Mouse (Mus musculus): Measurements from ENCODE around the gene Apaf1.

Apaf1 gene

GRCm38 (mm10) chr10:91081959-91082507 is 537 bp downstream of the Apaf1 start:
- no peak for DNase-seq (ENCODE audit: low read depth, low spot score)

DNA sequence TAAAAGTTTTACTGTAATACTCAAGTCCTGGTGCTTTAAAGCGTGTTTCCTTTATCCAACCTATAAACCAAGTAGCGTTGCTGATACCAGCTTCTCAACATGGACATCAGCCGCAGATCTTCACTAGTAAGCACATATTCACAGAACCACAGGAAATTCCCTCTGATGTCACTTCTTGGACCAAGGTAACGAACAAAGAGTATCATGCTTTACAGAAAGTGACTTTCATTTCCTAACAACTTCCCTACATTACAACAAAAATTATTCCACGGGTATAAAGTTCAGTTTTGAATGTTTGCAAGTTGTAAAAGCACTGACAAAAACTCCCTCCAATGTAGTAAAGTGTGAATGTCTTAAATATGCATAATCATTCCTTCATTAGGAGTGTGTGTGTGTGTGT is 2.0 kb downstream of the Apaf1 start:
- DNase-seq (ENCODE audit: low read depth, low spot score), result peak; percentile 37

DNA sequence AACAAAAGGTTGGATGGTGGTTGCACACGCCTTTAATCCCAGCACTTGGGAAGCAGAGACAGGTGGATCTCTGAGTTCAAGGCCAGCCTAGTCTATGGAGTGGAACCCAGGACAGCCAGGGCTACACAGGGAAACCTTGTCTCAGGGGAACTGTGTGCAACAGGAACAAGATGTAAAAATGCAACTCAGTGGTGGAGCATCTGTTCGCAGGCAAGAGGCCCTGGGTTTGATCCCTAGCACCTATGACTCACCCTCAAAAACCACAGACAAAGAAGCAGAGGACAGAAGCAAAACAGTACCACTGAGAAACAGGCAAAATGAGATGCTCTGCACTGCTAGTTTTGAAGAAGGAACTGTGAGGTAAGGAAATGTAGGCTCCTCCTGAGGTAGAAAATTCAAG is 5.9 kb downstream of the Apaf1 start:
- peak; percentile 14 for DNase-seq (ENCODE audit: low read depth, low spot score)

DNA sequence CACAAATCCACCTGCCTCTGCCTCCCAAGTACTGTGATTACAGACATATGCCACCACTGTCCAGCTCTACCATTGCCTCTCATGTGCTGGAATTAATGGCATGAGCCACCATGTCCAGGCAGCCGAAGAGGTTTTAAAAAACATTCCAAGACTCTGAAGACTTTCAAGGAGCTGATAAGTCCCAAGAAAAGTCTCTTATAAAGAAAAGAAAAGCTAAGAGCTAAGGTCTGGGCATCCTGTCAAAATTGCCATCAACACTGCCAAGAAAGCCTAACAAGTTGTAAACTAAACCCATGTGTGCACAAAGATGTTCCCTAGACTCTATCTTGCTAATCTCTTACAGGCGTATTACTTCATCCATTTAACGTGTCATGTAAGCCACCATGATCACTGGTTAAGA is 9.2 kb downstream of the Apaf1 start:
- DNase-seq (ENCODE audit: low read depth, low spot score), result no peak

- DNase-seq (ENCODE audit: low read depth, low spot score), result peak; percentile 57
These were observed 10.8 kb downstream of the Apaf1 start for GRCm38 (mm10) chr10:91071768-91072167.

GRCm38 (mm10) chr10:91062355-91062754 is 20.2 kb downstream of the Apaf1 start:
- DNase-seq (ENCODE audit: low read depth, low spot score), result no peak

- DNase-seq (ENCODE audit: low read depth, low spot score), result peak; percentile 15
These were observed 21.8 kb downstream of the Apaf1 start for GRCm38 (mm10) chr10:91060742-91061141.

DNA sequence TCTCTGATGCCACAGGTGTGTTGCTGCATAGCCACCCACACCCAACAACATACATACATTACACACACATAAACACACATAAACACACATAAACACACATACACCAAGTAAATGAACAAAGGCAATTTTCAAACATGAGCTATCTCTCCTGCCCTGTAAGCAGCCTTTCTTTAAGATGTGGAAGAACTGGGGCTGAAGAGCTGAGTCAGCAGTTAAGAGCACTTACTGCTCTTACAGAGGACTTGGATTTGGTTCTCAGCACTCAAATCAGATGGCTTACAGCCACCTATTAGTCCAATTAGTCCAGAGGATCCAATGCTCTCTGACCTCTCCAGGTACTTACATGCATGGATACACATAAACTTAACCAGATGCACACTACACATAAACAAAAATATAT is 29.8 kb downstream of the Apaf1 start:
- no peak for DNase-seq (ENCODE audit: low read depth, low spot score)

DNA sequence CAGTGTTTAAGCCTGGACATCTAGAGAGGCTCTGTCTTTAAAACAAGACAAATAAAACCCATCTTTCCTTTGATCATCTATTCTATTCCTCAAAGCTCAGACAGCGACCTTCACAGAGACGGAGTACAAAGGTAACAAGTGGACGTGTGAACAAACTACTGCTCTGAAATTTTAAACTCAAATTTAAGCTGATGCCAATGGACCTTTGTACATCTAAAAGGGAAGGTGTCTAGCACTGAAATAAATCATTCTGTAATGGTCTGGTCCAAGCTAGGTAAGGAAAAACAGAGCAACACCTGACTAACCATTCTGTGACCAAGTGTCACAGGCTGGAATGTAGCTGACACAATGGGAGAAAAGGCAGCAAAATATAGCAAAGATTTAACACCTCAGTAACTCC is 31.4 kb downstream of the Apaf1 start:
- no peak for DNase-seq (ENCODE audit: low read depth, low spot score)

GRCm38 (mm10) chr10:91049696-91050095 is 32.9 kb downstream of the Apaf1 start:
- no peak for DNase-seq (ENCODE audit: low read depth, low spot score)

GRCm38 (mm10) chr10:91033942-91034341 is 48.6 kb downstream of the Apaf1 start:
- DNase-seq (ENCODE audit: low read depth, low spot score), result peak; percentile 57

DNA sequence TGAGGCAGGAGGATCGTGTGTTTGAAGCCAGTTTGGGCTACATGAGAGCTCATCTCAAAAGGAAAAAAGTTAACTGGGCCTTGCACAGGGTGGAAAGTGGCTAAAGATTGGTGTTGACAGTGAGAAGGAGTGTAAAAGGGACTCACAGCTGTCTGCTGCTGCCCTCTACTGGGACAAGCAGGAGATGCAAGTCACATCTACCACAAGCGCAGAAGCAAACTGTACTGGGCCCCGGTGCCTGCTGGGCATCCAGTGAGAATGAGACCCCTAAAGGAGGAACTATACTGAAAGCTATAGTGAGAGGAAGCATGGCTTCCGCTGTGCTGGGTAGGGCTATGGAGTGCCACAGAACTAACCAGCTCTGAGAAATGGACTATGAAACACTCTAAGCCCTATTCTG is 50.2 kb downstream of the Apaf1 start:
- DNase-seq (ENCODE audit: low read depth, low spot score), result peak; percentile 65

- no peak for DNase-seq (ENCODE audit: low read depth, low spot score)
These were observed 51.4 kb downstream of the Apaf1 start for GRCm38 (mm10) chr10:91031176-91031575.

- DNase-seq (ENCODE audit: low read depth, low spot score), result peak; percentile 12
These were observed 53.5 kb downstream of the Apaf1 start for GRCm38 (mm10) chr10:91029002-91029539.

GRCm38 (mm10) chr10:91027964-91028363 is 54.6 kb downstream of the Apaf1 start:
- no peak for DNase-seq (ENCODE audit: low read depth, low spot score)

- DNase-seq (ENCODE audit: low read depth, low spot score), result no peak
These were observed 55.1 kb downstream of the Apaf1 start for GRCm38 (mm10) chr10:91027468-91027867.

DNA sequence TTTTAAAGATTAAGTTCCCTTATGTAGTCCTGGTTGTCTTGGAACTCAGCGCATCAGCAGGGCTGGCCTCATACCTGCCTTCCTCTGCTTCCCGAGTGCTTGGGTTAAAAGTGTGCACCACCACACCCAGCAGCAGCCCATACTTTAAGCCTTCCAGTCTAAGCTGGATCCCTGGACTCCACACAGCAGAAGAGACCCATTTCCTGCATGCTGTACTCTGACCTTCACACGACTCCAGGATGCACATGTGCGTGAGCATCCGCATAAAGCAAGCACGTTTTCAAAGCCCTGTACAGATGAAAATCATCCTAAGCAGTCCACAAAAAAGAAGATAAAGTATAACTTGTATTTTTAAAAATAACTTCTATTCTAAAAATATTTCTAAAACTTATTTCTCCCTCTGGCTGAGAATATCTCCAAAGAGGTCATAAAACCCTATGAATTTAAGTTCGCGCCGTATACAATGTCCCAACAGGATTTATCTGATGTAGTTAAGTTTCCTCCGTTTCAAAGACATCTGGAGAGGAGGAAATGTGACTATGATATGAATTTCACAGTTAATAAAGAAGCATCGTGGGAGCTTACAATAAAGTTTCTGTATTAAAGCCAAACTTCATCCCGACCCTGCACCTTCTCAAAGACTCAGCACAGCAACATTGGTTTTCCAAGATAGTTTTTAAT is 76.6 kb downstream of the Apaf1 start:
- DNase-seq (ENCODE audit: low read depth, low spot score), result no peak

- no peak for DNase-seq (ENCODE audit: low read depth, low spot score)
These were observed 81.1 kb downstream of the Apaf1 start for GRCm38 (mm10) chr10:91001421-91001820.

DNA sequence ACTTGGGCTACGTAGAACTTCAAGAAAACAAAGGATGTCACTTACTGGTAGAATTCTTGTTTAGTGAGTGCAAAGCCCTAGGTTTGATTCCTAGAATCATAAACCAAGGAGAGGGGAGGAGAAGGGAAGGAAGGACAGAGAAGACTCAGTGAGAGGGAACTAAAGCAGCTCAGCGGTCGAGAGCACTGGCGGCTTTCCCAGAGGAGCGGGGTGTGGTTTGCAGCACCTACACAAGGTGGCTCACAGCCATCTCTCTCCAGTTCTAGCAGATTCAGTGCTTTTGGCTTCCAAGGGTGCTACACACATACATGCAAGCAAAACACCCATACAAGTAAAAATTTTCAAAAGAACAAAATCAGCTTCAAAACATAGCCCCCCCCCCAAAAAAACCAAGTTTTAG is 82.7 kb downstream of the Apaf1 start:
- DNase-seq (ENCODE audit: low read depth, low spot score), result no peak

DNA sequence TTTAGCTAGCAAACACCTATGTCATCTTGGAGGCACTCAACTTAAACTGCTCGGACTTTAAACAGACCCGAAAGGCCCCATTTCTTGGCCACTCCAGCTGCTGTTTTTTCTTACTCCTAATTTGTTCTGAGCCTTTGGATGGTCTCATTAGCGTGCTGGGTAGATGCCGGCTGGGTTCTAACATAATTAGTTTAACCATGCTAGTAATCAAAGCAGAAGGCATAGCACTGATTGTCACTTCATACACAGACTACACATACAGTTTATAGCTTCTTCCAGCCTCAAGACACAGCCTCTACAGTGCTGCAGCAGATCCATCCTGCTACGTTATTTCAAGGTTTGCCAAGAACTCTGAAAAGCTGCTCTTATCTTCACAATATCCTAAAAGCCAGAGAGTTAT is 88.7 kb downstream of the Apaf1 start:
- DNase-seq (ENCODE audit: low read depth, low spot score), result no peak

GRCm38 (mm10) chr10:90992237-90992636 is 90.3 kb downstream of the Apaf1 start:
- no peak for DNase-seq (ENCODE audit: low read depth, low spot score)

GRCm38 (mm10) chr10:90990340-90990739 is 92.2 kb downstream of the Apaf1 start:
- DNase-seq (ENCODE audit: low read depth, low spot score), result no peak

DNA sequence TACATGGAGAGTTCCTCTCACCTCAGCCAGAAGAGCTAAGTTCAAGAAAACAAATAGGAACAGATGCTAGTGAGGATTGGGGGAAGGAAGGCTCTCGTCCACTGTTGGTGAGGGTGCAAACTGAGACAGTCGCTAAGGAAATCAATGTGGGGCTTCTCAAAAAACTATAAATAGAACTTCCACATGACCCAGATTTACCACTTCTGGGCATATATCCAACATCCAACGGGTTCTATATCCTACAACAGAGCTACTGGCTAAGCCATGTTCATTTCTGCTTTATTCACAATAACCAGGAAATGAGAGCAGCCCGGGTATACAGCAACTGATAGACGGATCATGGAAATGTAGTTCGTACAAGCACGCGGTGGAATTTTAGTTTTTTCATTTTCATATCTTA is 99.5 kb downstream of the Apaf1 start:
- DNase-seq (ENCODE audit: low read depth, low spot score), result no peak
